Mouse (Mus musculus): ENCODE results near the gene Olfr1373. TPM values are rescaled to one million over a fixed set of nuclear protein-coding genes. Genes with fewer than 3 reads are reported as not detected.
"Not testable (repeated sequence)": the region's sequence is repeated elsewhere in the genome, so short reads cannot be mapped to it uniquely, and the experiment has no call there.

The Olfr1373 gene
- polyA plus RNA-seq (2015; fragmentation: Nextera tagmentation; extraction: Ambion mirVana) = not detected in 2 replicates

DNA sequence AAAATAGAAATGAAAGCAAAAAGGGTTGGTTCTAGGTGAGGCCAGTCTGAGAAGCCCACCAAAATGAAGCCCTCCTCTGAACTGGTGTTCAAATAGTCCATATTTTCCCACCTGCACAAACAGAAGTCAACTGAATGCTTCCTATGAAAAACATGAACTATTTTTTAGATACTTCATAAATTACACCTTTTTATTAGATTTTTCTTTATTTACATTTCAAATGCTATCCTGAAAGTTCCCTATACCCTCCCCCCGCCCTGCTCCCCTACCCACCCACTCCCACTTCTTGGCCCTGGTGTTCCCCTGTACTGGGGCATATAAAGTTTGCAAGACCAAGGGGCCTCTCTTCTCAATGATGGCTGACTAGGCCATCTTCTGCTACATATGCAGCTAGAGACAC, at the start of gene Olfr1373:
TSS of gene Olfr1373 (minus strand) at position 101 of the 400 bp plus-strand sequence.
- not testable (repeated sequence) for ATAC-seq (replicated peaks; ENCODE audit: low FRiP score); H3K4me1 ChIP-seq
- WGBS = 63% methylated on average over 1 of the region's 1 CpGs

GRCm38 (mm10) chr11:52180651-52181050, 35.3 kb upstream of the Olfr1373 start:
- not testable (repeated sequence) for H3K27me3 ChIP-seq; H3K9me3 ChIP-seq (replicated peaks); H3K4me2 ChIP-seq; H3K27ac ChIP-seq; H3K4me1 ChIP-seq; H3K4me3 ChIP-seq (replicated peaks); H3K36me3 ChIP-seq; H3K9ac ChIP-seq; ATAC-seq (replicated peaks; ENCODE audit: low FRiP score)
- WGBS = 88% methylated on average over 4 of the region's 4 CpGs

More for the DNA sequence above, at the start of gene Olfr1373:
- H3K27ac ChIP-seq; H3K4me2 ChIP-seq; H3K9ac ChIP-seq; H3K27me3 ChIP-seq; H3K4me3 ChIP-seq (replicated peaks); H3K36me3 ChIP-seq; H3K9me3 ChIP-seq (replicated peaks): not testable (repeated sequence)

GRCm38 (mm10) chr11:52179897-52180296, 34.6 kb upstream of the Olfr1373 start:
- H3K4me3 ChIP-seq (replicated peaks) = not testable (repeated sequence)

GRCm38 (mm10) chr11:52168461-52168860, 23.1 kb upstream of the Olfr1373 start:
- no peaks in the 10 kb centered on the region for H3K9me3 ChIP-seq (replicated peaks)
- ATAC-seq (replicated peaks; ENCODE audit: low FRiP score) = no peak
- H3K27me3 ChIP-seq = peaks cover 60% of the 10 kb centered on the region
- H3K27ac ChIP-seq = no peak overlapping the region
- no peaks in the 10 kb centered on the region for H3K36me3 ChIP-seq
- H3K4me2 ChIP-seq = peak overlapping the region; percentile 87
- H3K9ac ChIP-seq = peak overlapping the region; percentile 36; the same call in 1 of the 2 replicates
- WGBS = 16% methylated on average over 12 of the region's 12 CpGs
- H3K4me3 ChIP-seq (replicated peaks) = peak overlapping the region; percentile 56
- peaks cover 14% of the 10 kb centered on the region for H3K4me1 ChIP-seq

More at GRCm38 (mm10) chr11:52179897-52180296, 34.6 kb upstream of the Olfr1373 start:
- H3K27ac ChIP-seq; H3K4me1 ChIP-seq; H3K36me3 ChIP-seq; H3K9me3 ChIP-seq (replicated peaks); H3K9ac ChIP-seq; H3K4me2 ChIP-seq; H3K27me3 ChIP-seq; ATAC-seq (replicated peaks; ENCODE audit: low FRiP score): not testable (repeated sequence)
- 82% methylated on average over 2 of the region's 3 CpGs for WGBS

GRCm38 (mm10) chr11:52167901-52168302, 22.6 kb upstream of the Olfr1373 start:
- H3K4me3 ChIP-seq (replicated peaks) = peak overlapping the region; percentile 56
- not testable (repeated sequence) for H3K36me3 ChIP-seq; H3K9me3 ChIP-seq (replicated peaks); H3K27ac ChIP-seq
- WGBS = under 1% methylated on average over 41 of the region's 42 CpGs
- peak overlapping the region; percentile 87 for H3K4me2 ChIP-seq
- peak overlapping the region; percentile 41 for H3K9ac ChIP-seq
- peaks cover 58% of the 10 kb centered on the region for H3K27me3 ChIP-seq
- H3K4me1 ChIP-seq = peaks cover 14% of the 10 kb centered on the region
- peak; percentile 91 for ATAC-seq (replicated peaks; ENCODE audit: low FRiP score)

DNA sequence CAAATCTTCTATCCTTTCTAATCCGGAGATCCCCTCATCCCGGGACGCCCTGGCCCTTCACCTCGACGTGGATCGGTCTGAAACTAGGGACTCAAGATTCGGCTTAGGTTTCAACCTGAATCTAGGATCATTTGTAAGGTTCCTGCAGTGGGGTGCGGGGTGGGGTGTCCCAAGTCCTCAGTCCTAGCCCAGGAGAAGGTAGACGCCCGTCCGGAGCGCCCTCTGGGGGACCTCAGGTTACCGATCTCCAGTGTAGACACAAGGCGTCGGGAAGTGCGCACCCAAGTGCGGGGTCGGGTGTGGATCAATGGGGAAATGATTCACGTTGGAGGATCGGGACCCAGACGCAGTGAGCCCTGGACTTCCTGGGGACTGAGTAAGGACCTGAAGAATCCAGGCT, 21.8 kb upstream of the Olfr1373 start:
- no peak overlapping the region for H3K27ac ChIP-seq
- H3K4me3 ChIP-seq (replicated peaks) = peak overlapping the region; percentile 56
- no peaks in the 10 kb centered on the region for H3K9me3 ChIP-seq (replicated peaks)
- peaks cover 52% of the 10 kb centered on the region for H3K27me3 ChIP-seq
- ATAC-seq (replicated peaks; ENCODE audit: low FRiP score) = no peak
- WGBS = 2% methylated on average over 21 of the region's 21 CpGs
- no peak overlapping the region for H3K9ac ChIP-seq
- H3K4me1 ChIP-seq = peaks cover 14% of the 10 kb centered on the region
- peak overlapping the region; percentile 87 for H3K4me2 ChIP-seq
- no peaks in the 10 kb centered on the region for H3K36me3 ChIP-seq

- Histone ChIP-seq H3K9ac (no peak overlapping the region), H3K9me3 (replicated peaks) (no peaks in the 10 kb centered on the region), H3K4me3 (replicated peaks) (no peak overlapping the region), H3K27ac (no peak overlapping the region), H3K4me1 (peaks cover 14% of the 10 kb centered on the region), H3K36me3 (no peaks in the 10 kb centered on the region), H3K4me2 (no peak overlapping the region), H3K27me3 (peaks cover 27% of the 10 kb centered on the region)
- no peak for ATAC-seq (replicated peaks; ENCODE audit: low FRiP score)
- 36% methylated on average over 10 of the region's 10 CpGs for WGBS
These were observed 18.6 kb upstream of the Olfr1373 start for GRCm38 (mm10) chr11:52163926-52164325.

- WGBS = 45% methylated on average over 4 of the region's 4 CpGs
- H3K4me1 ChIP-seq; ATAC-seq (replicated peaks; ENCODE audit: low FRiP score); H3K4me3 ChIP-seq (replicated peaks); H3K4me2 ChIP-seq; H3K36me3 ChIP-seq; H3K9ac ChIP-seq; H3K9me3 ChIP-seq (replicated peaks); H3K27ac ChIP-seq; H3K27me3 ChIP-seq: not testable (repeated sequence)
These were observed 1.7 kb downstream of the Olfr1373 start for GRCm38 (mm10) chr11:52143675-52144074.

GRCm38 (mm10) chr11:52130451-52131068, 14.8 kb downstream of the Olfr1373 start:
- peaks cover 19% of the 10 kb centered on the region for H3K36me3 ChIP-seq
- H3K9ac ChIP-seq = no peak overlapping the region
- no peak overlapping the region for H3K27ac ChIP-seq
- 0 out of 2 replicates have a peak, but pooled peaks cover 2% of the 10 kb centered on the region for H3K4me1 ChIP-seq
- no peak overlapping the region for H3K4me2 ChIP-seq
- no peak for ATAC-seq (replicated peaks; ENCODE audit: low FRiP score)
- peaks cover 3% of the 10 kb centered on the region for H3K9me3 ChIP-seq (replicated peaks)
- 84% methylated on average over 7 of the region's 7 CpGs for WGBS
- H3K27me3 ChIP-seq = no peaks in the 10 kb centered on the region
- H3K4me3 ChIP-seq (replicated peaks) = no peak overlapping the region

- H3K4me3 ChIP-seq (replicated peaks) = no peak overlapping the region
- 76% methylated on average over 10 of the region's 10 CpGs for WGBS
- peaks cover 26% of the 10 kb centered on the region for H3K36me3 ChIP-seq
- H3K4me2 ChIP-seq = no peak overlapping the region
- 0 out of 2 replicates have a peak overlapping the region, but pooled peaks have one; percentile 7 for H3K9ac ChIP-seq
- ATAC-seq (replicated peaks; ENCODE audit: low FRiP score) = no peak
- H3K4me1 ChIP-seq = 0 out of 2 replicates have a peak, but pooled peaks cover 2% of the 10 kb centered on the region
- no peaks in the 10 kb centered on the region for H3K27me3 ChIP-seq
- no peak overlapping the region for H3K27ac ChIP-seq
- no peaks in the 10 kb centered on the region; the same call in 1 of the 2 replicates for H3K9me3 ChIP-seq (replicated peaks)
These were observed 15.5 kb downstream of the Olfr1373 start for GRCm38 (mm10) chr11:52129621-52130450.

- Histone ChIP-seq H3K27ac (no peak overlapping the region), H3K4me2 (no peak overlapping the region), H3K9me3 (replicated peaks) (no peaks in the 10 kb centered on the region), H3K27me3 (no peaks in the 10 kb centered on the region), H3K9ac (no peak overlapping the region), H3K4me3 (replicated peaks) (no peak overlapping the region), H3K4me1 (0 out of 2 replicates have a peak, but pooled peaks cover 2% of the 10 kb centered on the region), H3K36me3 (peaks cover 33% of the 10 kb centered on the region)
- WGBS = 17% methylated on average over 3 of the region's 3 CpGs
- no peak for ATAC-seq (replicated peaks; ENCODE audit: low FRiP score)
These were observed 16.2 kb downstream of the Olfr1373 start for GRCm38 (mm10) chr11:52129171-52129570.
